Mouse (Mus musculus): ENCODE data around the gene Sox6.

The Sox6 gene

GRCm38 (mm10) chr7:115646696-115647095 is 391.9 kb downstream of the Sox6 start:
- Histone ChIP-seq H3K4me3 (replicated peaks; ENCODE audit: low read length) (no peak overlapping the region), H3K4me1 (replicated peaks; ENCODE audit: low read depth, low read length) (no peaks in the 10 kb centered on the region), H3K36me3 (ENCODE audit: insufficient read depth, low read length) (no peaks in the 10 kb centered on the region), H3K9me3 (ENCODE audit: low read length) (no peaks in the 10 kb centered on the region), H3K27me3 (ENCODE audit: insufficient read depth, low read length) (no peaks in the 10 kb centered on the region)
- TF ChIP-seq NANOG (IDR thresholded peaks at IDR 0.05; ENCODE audit: borderline replicate concordance, low read length) (no peak), CTCF (conservative IDR thresholded peaks at IDR 0.05; ENCODE audit: low read length) (no peak), POU5F1 (IDR thresholded peaks at IDR 0.05; ENCODE audit: borderline replicate concordance, low read length) (no peak)

GRCm38 (mm10) chr7:115645971-115646447 is 392.6 kb downstream of the Sox6 start:
- Histone ChIP-seq H3K4me1 (replicated peaks; ENCODE audit: low read depth, low read length) (no peaks in the 10 kb centered on the region), H3K9me3 (ENCODE audit: low read length) (no peaks in the 10 kb centered on the region), H3K4me3 (replicated peaks; ENCODE audit: low read length) (no peak overlapping the region), H3K36me3 (ENCODE audit: insufficient read depth, low read length) (no peaks in the 10 kb centered on the region), H3K27me3 (ENCODE audit: insufficient read depth, low read length) (no peaks in the 10 kb centered on the region)
- TF ChIP-seq POU5F1 (IDR thresholded peaks at IDR 0.05; ENCODE audit: borderline replicate concordance, low read length) (no peak), NANOG (IDR thresholded peaks at IDR 0.05; ENCODE audit: borderline replicate concordance, low read length) (no peak), CTCF (conservative IDR thresholded peaks at IDR 0.05; ENCODE audit: low read length) (no peak)

- Histone ChIP-seq H3K36me3 (ENCODE audit: insufficient read depth, low read length) (no peaks in the 10 kb centered on the region), H3K9me3 (ENCODE audit: low read length) (no peaks in the 10 kb centered on the region), H3K4me1 (replicated peaks; ENCODE audit: low read depth, low read length) (no peaks in the 10 kb centered on the region), H3K4me3 (replicated peaks; ENCODE audit: low read length) (no peak overlapping the region), H3K27me3 (ENCODE audit: insufficient read depth, low read length) (no peaks in the 10 kb centered on the region)
- TF ChIP-seq POU5F1 (IDR thresholded peaks at IDR 0.05; ENCODE audit: borderline replicate concordance, low read length) (no peak), NANOG (IDR thresholded peaks at IDR 0.05; ENCODE audit: borderline replicate concordance, low read length) (no peak), CTCF (conservative IDR thresholded peaks at IDR 0.05; ENCODE audit: low read length) (no peak)
These were observed 393.2 kb downstream of the Sox6 start for GRCm38 (mm10) chr7:115645272-115645970.

DNA sequence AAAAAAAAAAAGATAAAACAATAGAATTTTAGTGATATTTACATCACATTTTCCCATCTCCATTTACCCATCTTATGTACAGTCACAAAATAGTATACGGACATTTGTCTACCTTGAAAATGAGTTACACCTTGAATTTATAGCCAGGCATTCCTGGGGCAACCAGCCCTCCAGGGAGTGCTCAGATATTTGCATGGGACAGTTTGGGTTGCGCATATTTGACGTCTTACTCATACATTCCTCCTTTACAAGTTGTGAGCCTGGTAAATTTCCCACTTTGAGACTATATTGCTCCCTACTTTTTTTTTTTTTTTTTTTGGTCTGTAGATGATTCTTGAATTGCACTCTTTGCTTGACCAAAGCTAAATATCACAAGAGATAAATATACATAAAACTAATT is 407.9 kb downstream of the Sox6 start:
- TF ChIP-seq CTCF (conservative IDR thresholded peaks at IDR 0.05; ENCODE audit: low read length) (no peak), POU5F1 (IDR thresholded peaks at IDR 0.05; ENCODE audit: borderline replicate concordance, low read length) (no peak), NANOG (IDR thresholded peaks at IDR 0.05; ENCODE audit: borderline replicate concordance, low read length) (no peak)
- Histone ChIP-seq H3K9me3 (ENCODE audit: low read length) (no peaks in the 10 kb centered on the region), H3K27me3 (ENCODE audit: insufficient read depth, low read length) (no peaks in the 10 kb centered on the region), H3K36me3 (ENCODE audit: insufficient read depth, low read length) (no peaks in the 10 kb centered on the region), H3K4me1 (replicated peaks; ENCODE audit: low read depth, low read length) (no peaks in the 10 kb centered on the region), H3K4me3 (replicated peaks; ENCODE audit: low read length) (no peak overlapping the region)

DNA sequence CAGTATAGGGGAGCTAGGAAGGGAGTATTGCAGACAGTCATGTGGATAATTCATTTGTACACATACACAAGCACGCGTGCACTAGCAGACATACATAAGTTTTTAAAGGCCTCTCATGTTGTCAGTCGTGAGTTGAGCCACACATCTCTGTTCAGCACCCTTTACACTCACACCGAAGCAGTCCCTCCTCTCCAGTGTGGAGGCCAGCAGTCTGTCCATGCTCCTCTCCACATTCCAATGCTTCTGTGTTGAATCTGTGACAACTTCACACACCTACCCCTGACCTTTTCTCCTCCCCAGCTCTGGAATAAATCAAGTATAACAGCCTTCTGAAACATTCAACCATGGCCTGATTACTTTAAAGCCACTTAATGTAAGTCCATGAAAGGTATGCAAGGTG is 408.3 kb downstream of the Sox6 start:
- Histone ChIP-seq H3K4me1 (replicated peaks; ENCODE audit: low read depth, low read length) (no peaks in the 10 kb centered on the region), H3K36me3 (ENCODE audit: insufficient read depth, low read length) (no peaks in the 10 kb centered on the region), H3K9me3 (ENCODE audit: low read length) (no peaks in the 10 kb centered on the region), H3K4me3 (replicated peaks; ENCODE audit: low read length) (no peak overlapping the region), H3K27me3 (ENCODE audit: insufficient read depth, low read length) (no peaks in the 10 kb centered on the region)
- TF ChIP-seq POU5F1 (IDR thresholded peaks at IDR 0.05; ENCODE audit: borderline replicate concordance, low read length), result no peak
- no peak for TF ChIP-seq CTCF (conservative IDR thresholded peaks at IDR 0.05; ENCODE audit: low read length)
- no peak for TF ChIP-seq NANOG (IDR thresholded peaks at IDR 0.05; ENCODE audit: borderline replicate concordance, low read length)

GRCm38 (mm10) chr7:115628766-115629165 is 409.8 kb downstream of the Sox6 start:
- Histone ChIP-seq H3K27me3 (ENCODE audit: insufficient read depth, low read length) (no peaks in the 10 kb centered on the region), H3K4me3 (replicated peaks; ENCODE audit: low read length) (no peak overlapping the region), H3K9me3 (ENCODE audit: low read length) (no peaks in the 10 kb centered on the region), H3K4me1 (replicated peaks; ENCODE audit: low read depth, low read length) (no peaks in the 10 kb centered on the region), H3K36me3 (ENCODE audit: insufficient read depth, low read length) (no peaks in the 10 kb centered on the region)
- TF ChIP-seq POU5F1 (IDR thresholded peaks at IDR 0.05; ENCODE audit: borderline replicate concordance, low read length) (no peak), CTCF (conservative IDR thresholded peaks at IDR 0.05; ENCODE audit: low read length) (no peak), NANOG (IDR thresholded peaks at IDR 0.05; ENCODE audit: borderline replicate concordance, low read length) (no peak)

- H3K4me3 ChIP-seq (replicated peaks; ENCODE audit: low read length), result no peak overlapping the region
- no peaks in the 10 kb centered on the region for H3K27me3 ChIP-seq (ENCODE audit: insufficient read depth, low read length)
- TF ChIP-seq CTCF (conservative IDR thresholded peaks at IDR 0.05; ENCODE audit: low read length), result no peak
- TF ChIP-seq POU5F1 (IDR thresholded peaks at IDR 0.05; ENCODE audit: borderline replicate concordance, low read length), result no peak
- TF ChIP-seq NANOG (IDR thresholded peaks at IDR 0.05; ENCODE audit: borderline replicate concordance, low read length), result no peak
- no peaks in the 10 kb centered on the region for H3K9me3 ChIP-seq (ENCODE audit: low read length)
- no peaks in the 10 kb centered on the region for H3K4me1 ChIP-seq (replicated peaks; ENCODE audit: low read depth, low read length)
- no peaks in the 10 kb centered on the region for H3K36me3 ChIP-seq (ENCODE audit: insufficient read depth, low read length)
These were observed 412.6 kb downstream of the Sox6 start for GRCm38 (mm10) chr7:115625956-115626355.

- TF ChIP-seq CTCF (conservative IDR thresholded peaks at IDR 0.05; ENCODE audit: low read length), result no peak
These were observed 413.6 kb downstream of the Sox6 start for GRCm38 (mm10) chr7:115624907-115625552.

More at GRCm38 (mm10) chr7:115624907-115625552, 413.6 kb downstream of the Sox6 start:
- Histone ChIP-seq H3K27me3 (ENCODE audit: insufficient read depth, low read length) (no peaks in the 10 kb centered on the region), H3K4me3 (replicated peaks; ENCODE audit: low read length) (no peak overlapping the region), H3K36me3 (ENCODE audit: insufficient read depth, low read length) (no peaks in the 10 kb centered on the region), H3K4me1 (replicated peaks; ENCODE audit: low read depth, low read length) (no peaks in the 10 kb centered on the region), H3K9me3 (ENCODE audit: low read length) (no peaks in the 10 kb centered on the region)
